Mouse (Mus musculus) hindlimb bud, embryonic 11.5 days (tissue): ENCODE data around the gene Gstm4.
A peak's percentile ranks its signal among the peaks of the same experiment; 100 is the strongest.
"Not testable (repeated sequence)": the region's sequence is repeated elsewhere in the genome, so short reads cannot be mapped to it uniquely, and the experiment has no call there.

ENCODE experiments used
- DNase-seq: peaks from one replicate; pipeline ENCODE4 v3.0.0-alpha.2; 2012; ENCODE audit warnings: low read depth, low spot score; ENCODE audit errors: extremely low spot score

The Gstm4 gene

GRCm38 (mm10) chr3:108070295-108071293 lies 25.9 kb upstream of the Gstm4 start:
- DNase-seq = no peak

GRCm38 (mm10) chr3:108069231-108069870 lies 24.7 kb upstream of the Gstm4 start:
- no peak for DNase-seq

GRCm38 (mm10) chr3:108068826-108069225 lies 24.1 kb upstream of the Gstm4 start:
- DNase-seq = no peak

- no peak for DNase-seq
Observed at GRCm38 (mm10) chr3:108067370-108067934, 22.8 kb upstream of the Gstm4 start.

GRCm38 (mm10) chr3:108065551-108065950 lies 20.9 kb upstream of the Gstm4 start:
- no peak for DNase-seq

GRCm38 (mm10) chr3:108064672-108065071 lies 20.0 kb upstream of the Gstm4 start:
- no peak for DNase-seq

GRCm38 (mm10) chr3:108062648-108063047 lies 18.0 kb upstream of the Gstm4 start:
- no peak for DNase-seq

GRCm38 (mm10) chr3:108061420-108061819 lies 16.7 kb upstream of the Gstm4 start:
- peak; percentile 75 for DNase-seq

- no peak for DNase-seq
Observed at GRCm38 (mm10) chr3:108050493-108050892, 5.8 kb upstream of the Gstm4 start.

- no peak for DNase-seq
Observed at GRCm38 (mm10) chr3:108048306-108048705, 3.6 kb upstream of the Gstm4 start.

GRCm38 (mm10) chr3:108046944-108047655 lies 2.4 kb upstream of the Gstm4 start:
- DNase-seq = no peak

GRCm38 (mm10) chr3:108033156-108033555 lies 11.5 kb downstream of the Gstm4 start:
- DNase-seq = no peak

- DNase-seq = no peak
Observed at GRCm38 (mm10) chr3:108032113-108032512, 12.6 kb downstream of the Gstm4 start.

- DNase-seq = no peak
Observed at GRCm38 (mm10) chr3:108028641-108029365, 15.9 kb downstream of the Gstm4 start.

- DNase-seq = no peak
Observed at GRCm38 (mm10) chr3:108026597-108026996, 18.1 kb downstream of the Gstm4 start.

- no peak for DNase-seq
Observed at GRCm38 (mm10) chr3:108026049-108026448, 18.6 kb downstream of the Gstm4 start.

GRCm38 (mm10) chr3:108025318-108025717 lies 19.4 kb downstream of the Gstm4 start:
- DNase-seq = no peak

- no peak for DNase-seq
Observed at GRCm38 (mm10) chr3:108022650-108023049, 22.0 kb downstream of the Gstm4 start.

- DNase-seq = not testable (repeated sequence)
Observed at GRCm38 (mm10) chr3:108020351-108021022, 24.2 kb downstream of the Gstm4 start.

- not testable (repeated sequence) for DNase-seq
Observed at GRCm38 (mm10) chr3:108019226-108019625, 25.5 kb downstream of the Gstm4 start.
